Mouse (Mus musculus) adrenal gland, adult 2 months (tissue): Measurements from ENCODE around the gene Zc3h4. TPM values are rescaled to one million over a fixed set of nuclear protein-coding genes. Genes with fewer than 3 reads are reported as not detected.

Source experiments
- DNase-seq: peaks from one replicate; pipeline ENCODE4 v3.0.0; 2021
- polyA plus RNA-seq: library from polyadenylated mRNA; depleted of rRNA; stranded (reverse); fragments of >200 nt; gene quantifications from 2 replicates; pipeline ENCODE4 v1.2.3, GENCODE M21; 2012
- total RNA-seq, 2 experiments: library from RNA; stranded (reverse); gene quantifications; 2 replicates each; pipeline ENCODE4 v1.2.3; 2021

The Zc3h4 gene
- total and polyA plus RNA-seq, 3 experiments = 33.0 to 48.8 (median 47.7) TPM

DNA sequence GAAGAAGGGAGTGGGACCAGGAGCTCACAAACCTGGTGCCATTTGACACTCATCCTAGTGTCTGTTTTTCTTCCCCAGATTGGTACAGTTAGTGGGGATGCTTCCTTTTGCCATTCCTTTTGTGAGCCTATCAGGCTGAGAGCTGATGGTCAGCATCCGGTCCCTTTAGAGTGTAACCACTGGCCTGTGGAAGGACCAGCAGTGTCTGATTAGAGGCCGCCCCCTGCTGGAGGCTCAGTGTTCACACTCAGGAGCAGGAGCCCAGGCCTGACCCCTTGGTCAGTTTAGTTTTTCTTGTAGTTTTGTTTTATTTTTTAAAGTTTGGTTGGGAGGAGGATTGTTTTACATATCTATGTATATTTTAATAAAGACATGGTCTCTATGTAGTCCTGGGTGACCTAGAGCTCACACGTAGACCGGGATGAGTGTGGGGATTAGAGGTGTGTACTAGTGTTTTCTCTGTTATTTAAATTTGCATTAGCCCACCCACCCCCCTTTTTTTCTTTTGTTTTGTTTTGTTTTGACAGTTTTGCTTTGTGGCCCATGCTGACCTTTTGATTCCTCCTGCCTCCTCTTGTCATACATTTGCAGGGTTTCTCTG, 25.5 kb downstream of the Zc3h4 start:
- DNase-seq = peak; percentile 86

DNA sequence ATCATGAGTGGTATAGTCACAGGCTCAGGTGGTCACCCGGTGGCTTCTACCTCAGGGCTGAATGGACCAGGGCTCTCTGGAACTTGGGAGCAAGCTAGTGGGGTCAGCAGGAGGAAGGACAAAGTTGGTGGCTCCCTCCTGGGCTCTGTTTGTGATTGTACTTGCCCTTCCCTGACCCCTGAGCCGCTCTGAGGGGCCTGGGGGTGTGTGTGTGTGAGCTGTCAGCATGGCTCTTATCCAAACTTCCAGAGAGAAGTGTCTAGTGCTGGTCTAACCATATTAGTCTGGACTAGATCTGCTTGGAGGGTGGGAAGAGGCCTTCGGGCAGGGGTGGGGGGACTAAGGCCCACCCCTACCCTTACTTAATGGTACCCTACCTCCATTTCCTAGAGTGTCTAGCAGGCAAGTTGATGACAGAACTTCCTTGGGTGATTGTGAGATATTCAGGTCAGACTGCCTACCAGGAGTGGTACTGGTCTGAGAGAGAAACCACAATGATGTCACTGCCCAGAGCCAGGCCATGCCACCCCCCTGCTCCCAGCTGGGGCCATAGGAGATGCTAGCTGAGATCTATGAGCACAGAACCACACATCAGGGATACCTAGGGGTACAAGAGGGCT, 32.8 kb downstream of the Zc3h4 start:
- no peak for DNase-seq

DNA sequence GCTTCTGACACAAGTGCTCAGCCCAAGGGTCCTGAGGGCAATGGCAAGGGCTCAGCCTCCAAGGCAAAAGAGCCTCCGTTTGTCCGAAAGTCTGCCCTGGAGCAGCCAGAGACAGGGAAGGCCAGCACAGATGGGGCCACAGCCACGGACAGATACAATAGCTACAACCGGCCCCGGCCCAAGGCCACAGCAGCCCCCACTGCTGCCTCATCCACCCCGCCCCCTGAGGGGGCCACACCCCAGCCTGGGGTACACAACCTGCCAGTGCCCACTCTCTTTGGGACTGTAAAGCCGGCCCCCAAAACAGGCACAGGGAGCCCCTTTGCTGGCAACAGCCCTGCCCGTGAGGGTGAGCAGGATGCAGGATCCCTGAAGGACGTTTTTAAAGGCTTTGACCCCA, 34.4 kb downstream of the Zc3h4 start:
- DNase-seq = no peak

DNA sequence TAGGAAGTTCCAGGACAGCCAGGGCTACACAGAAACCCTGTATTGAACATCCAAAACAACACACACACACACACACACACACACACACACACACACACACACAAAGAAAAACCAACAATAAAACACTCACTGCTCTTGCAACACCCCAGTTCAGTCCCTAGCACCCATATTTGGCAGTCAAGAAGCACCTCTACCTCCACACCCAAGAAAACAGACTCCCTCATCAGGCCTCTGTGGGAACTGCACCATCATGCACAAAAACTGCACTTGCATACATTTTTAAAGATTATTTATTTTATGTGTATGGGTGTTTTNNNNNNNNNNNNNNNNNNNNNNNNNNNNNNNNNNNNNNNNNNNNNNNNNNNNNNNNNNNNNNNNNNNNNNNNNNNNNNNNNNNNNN, 40.5 kb downstream of the Zc3h4 start:
- DNase-seq = no peak

GRCm38 (mm10) chr7:16451656-16452055, 50.9 kb downstream of the Zc3h4 start:
- DNase-seq = peak; percentile 84

- peak; percentile 95 for DNase-seq
Measured at GRCm38 (mm10) chr7:16452587-16453073, 51.9 kb downstream of the Zc3h4 start, which contains the start of gene Tmem160. Gene Tmem160 (plus strand): TSS chr7:16452779.

DNA sequence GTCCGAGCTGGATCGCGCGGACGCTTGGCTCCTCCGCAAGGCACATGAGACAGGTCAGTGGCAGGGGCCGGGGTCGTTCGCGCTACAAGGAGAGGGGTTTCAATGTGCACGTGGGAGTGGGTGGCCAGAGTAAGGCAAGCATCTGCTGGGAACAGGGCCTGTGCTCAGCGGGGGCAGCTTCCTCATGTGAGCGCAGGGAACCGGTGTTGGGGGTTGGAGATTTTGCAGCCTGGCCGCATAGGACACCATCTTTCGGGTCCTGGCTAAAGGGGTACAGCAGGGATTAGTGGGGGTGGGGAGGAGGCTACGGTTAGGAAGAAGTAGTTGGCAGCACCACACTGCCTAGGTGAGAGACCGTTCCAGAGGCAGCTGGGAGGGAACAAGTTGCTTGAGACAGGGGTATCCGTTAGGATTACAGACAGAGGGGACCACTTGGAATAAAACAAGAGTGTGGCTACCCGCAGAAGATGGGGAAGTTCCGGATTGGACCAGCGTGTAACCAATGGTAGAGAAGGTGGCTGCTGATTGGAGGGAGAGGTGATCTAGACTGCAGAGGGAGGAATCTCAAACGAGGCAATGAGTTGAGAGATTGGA, 52.5 kb downstream of the Zc3h4 start:
- peak; percentile 70 for DNase-seq

DNA sequence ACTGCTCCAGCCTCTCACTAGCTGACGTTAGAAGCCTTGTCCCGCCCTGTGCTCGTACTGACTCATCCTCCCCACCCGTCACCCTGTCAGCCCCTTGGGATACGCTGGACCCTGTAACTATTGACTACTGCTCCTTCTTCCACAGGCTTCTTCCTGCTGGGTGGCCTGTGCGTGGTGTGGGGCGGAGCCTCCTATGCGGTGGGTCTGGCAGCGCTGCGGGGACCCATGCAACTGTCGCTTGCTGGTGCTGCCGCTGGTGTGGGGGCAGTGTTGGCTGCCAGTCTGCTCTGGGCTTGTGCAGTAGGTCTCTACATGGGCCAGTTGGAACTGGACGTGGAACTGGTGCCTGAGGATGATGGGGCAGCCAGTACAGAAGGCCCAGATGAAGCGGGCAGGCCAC, 54.3 kb downstream of the Zc3h4 start:
- DNase-seq = no peak

GRCm38 (mm10) chr7:16456289-16456688, 55.6 kb downstream of the Zc3h4 start:
- no peak for DNase-seq

DNA sequence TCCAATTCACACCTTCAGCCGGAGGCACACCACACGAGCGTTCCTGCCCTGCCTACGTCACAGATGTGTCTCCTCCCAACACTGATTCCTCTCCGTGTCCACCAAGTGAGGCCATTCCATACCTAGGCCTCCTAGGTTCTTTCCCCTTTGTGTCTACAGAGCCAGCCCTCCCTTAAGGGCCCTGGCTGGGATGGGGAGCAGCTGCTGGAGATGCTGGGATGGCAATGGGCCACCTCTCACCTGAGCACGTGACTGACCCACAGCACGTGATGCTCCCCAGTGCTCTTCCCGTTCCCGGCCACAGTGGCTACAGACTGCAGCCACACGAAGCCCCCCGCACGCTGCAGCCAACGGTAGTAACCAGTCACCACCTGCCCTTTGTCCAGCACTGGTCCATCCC, 59.9 kb downstream of the Zc3h4 start:
- DNase-seq = no peak

DNA sequence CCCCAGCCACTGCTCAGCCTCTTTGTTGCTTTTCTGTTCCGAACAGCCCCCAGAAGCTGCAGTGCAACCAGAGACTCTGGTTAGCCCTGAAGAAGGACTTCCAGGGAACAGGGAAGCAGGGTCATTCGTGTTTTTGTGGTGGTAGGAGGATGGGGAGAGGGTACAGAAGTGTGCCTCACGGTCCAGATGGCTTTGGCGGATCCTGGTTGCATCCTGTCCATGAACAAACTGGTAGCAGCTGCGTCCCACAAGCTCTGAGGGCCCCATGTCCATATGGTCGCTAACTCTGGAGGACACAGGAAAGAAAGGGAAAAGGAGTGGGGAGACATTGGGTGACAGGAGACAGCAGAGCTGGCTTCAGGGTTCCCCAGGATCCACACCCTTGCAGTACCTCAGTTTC, 60.4 kb downstream of the Zc3h4 start:
- no peak for DNase-seq

DNA sequence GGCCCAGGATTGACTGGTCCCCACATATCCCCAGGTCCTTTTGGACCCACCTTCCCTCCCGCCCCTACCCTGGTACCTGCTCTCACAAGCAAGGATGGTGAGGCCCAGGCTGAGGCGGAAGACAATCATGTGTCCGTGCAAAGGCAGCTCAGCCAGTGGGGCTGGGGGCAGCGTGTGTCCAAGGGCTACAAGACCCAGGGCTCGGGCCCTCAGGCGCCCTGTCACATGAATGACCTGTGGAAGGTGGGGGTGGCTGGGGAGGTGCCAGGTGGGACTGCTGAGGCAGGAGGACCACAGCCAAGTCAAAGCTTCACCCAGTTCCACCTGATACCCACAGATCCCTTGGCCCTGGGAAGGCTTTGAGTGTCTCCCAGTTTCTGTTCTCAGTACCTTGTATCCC, 61.0 kb downstream of the Zc3h4 start:
- no peak for DNase-seq

DNA sequence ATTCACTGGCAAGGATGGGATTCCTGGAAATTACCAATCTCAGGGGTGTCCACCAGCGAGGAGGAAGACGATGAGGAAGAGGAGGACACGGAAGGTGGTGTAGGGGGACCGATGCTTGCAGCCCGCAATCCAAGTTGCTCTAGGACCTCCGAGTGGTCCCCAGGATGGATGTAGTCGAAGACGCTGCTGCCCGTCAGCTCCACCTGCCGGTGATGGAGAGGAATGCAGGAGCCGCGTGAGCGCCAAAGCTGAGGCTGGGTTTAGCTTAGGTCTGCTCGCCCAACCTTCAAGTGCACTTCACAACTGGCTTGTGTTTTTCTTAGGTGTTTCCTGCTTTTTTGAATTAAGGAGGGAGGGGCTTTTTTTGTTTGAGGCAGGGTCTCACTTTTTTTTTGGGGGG, 62.5 kb downstream of the Zc3h4 start:
- peak; percentile 79 for DNase-seq

GRCm38 (mm10) chr7:16465160-16465559, 64.5 kb downstream of the Zc3h4 start:
- DNase-seq = peak; percentile 67

GRCm38 (mm10) chr7:16465568-16465967, 64.9 kb downstream of the Zc3h4 start:
- no peak for DNase-seq

- no peak for DNase-seq
Measured at GRCm38 (mm10) chr7:16466565-16466964, 65.9 kb downstream of the Zc3h4 start.

- no peak for DNase-seq
Measured at GRCm38 (mm10) chr7:16468115-16468514, 67.4 kb downstream of the Zc3h4 start.

DNA sequence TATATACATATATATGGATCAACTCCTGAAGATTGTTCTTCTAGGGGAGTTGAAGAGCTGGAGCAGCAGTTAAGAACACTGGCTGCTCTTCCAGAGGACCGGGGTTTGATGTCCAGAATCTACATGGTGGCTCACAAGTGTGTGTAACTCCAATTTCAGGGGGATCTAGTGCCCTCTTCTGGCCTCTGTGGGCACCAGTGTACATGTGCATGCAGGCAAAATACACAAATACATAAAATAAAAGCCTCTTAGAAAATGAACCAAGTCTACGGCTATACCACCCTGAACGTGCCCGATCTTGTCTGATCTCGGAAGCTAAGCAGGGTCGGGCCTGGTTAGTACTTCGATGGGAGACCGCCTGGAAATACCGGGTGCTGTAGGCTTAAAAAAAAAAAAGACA, 70.8 kb downstream of the Zc3h4 start:
- DNase-seq = peak; percentile 17

DNA sequence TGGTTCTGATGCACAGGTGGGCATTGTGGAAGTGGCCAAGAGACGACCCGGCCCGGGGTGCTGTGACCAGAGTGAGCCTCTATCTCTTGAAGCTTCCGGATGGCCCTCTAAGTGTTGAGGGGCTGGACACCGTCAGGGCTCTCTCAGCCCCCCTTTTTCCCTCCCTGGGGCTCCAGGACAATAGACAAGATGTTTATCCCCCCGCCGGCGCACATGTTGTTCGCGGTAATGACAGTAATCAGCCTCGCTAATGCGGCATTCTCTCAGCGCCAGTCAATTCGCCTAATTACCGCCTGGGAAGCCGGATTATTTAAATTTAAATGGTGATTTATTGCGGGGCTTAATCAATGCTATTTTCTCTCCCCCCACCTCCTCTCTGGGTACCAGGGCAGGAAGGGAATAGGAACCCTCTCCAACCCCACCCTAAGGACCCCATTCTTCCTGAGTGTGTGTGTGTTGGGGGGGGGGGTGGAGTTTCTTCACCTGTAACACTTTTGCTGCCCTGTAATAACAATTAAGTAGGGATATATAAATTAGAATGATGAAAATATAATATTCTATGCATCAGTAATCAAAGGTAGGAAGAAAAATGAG, 71.5 kb downstream of the Zc3h4 start:
- DNase-seq = no peak

DNA sequence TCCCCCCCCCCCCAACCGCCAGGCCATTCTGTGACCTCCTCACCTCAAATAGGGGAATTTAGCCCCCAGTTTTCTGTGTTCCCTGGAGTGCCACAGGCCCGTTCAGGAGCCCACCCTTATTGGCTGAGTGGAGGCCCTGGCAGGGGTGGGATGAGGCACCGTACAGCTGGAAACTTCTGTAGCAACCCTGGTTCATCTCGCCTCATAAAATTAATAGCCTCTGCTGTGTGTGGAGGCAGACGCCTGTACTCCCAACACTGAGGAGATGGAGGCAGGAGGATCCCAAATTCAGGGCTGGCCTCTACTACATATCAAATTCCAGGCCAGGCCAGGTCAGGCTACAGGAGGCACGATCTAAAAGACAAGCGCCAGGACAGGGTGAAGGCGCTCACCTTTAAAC, 73.1 kb downstream of the Zc3h4 start:
- DNase-seq = no peak

DNA sequence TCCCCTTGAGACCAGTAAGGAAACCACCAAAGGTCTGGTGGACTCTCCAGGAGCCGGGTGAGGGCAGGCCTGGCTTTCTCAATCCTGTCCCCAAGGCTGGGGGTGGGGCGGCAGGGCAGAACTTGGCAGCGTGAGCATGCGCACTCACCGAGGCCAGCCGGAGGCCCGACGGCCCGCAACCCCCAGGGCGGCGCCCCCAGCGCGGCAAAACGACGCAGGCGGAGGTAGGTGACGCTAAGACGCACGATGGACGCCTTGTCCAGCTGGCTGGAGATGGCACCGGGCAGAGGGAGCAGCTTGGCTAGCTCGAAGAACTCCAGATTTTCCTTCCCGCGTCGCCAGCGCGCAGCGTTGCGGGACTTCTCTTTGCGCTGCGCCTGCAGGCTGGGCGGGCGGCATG, 73.7 kb downstream of the Zc3h4 start:
- DNase-seq = peak; percentile 40

DNA sequence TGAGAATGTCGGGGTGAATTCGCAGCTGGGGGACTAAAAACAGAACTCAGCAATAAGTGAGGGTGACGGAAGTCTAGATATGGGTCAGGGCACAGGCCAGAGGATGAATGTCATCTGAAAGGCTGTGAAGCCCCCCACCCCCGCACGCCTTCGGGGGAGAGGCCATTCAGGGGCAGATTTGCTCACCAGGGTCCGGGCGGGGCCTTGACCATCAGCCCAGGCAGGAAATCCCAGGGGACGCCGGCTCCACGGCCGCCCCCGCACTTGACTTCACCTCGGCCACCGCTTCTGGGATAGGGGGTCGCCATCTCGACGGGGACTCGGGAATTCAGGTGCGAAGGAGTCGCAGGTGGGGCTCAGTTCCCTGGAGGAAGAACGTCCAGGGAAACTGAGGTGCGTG, 74.6 kb downstream of the Zc3h4 start:
- DNase-seq = no peak
